Mouse (Mus musculus): ENCODE results near the gene Bysl. TPM values are rescaled to one million over a fixed set of nuclear protein-coding genes. Genes with fewer than 3 reads are reported as not detected.

The Bysl gene
- polyA plus RNA-seq, 1 experiment from 2014 or later: 35.5 TPM

Other genes starting within 250 kb of the Bysl start
- gene Mrps10, start 242.6 kb downstream of the Bysl start, polyA plus RNA-seq (2015; fragmentation: Nextera tagmentation; extraction: Ambion mirVana): 67.0 and 72.1 TPM in 2 replicates
- gene Guca1b, start 226.1 kb downstream of the Bysl start, polyA plus RNA-seq (2015; fragmentation: Nextera tagmentation; extraction: Ambion mirVana): 0.45 and 0.81 TPM in 2 replicates
- gene Guca1a, start 210.9 kb downstream of the Bysl start, polyA plus RNA-seq (2015; fragmentation: Nextera tagmentation; extraction: Ambion mirVana): 0.66 and 0.80 TPM in 2 replicates
- gene AI661453, start 174.9 kb downstream of the Bysl start, polyA plus RNA-seq (2015; fragmentation: Nextera tagmentation; extraction: Ambion mirVana): 0.11 and 0.42 TPM in 2 replicates
- gene 1700001C19Rik, start 174.1 kb downstream of the Bysl start, polyA plus RNA-seq (2015; fragmentation: Nextera tagmentation; extraction: Ambion mirVana): 0.62 and 1.1 TPM in 2 replicates
- 20.0 and 20.5 TPM in 2 replicates for gene Taf8, start 109.2 kb downstream of the Bysl start, polyA plus RNA-seq (2015; fragmentation: Nextera tagmentation; extraction: Ambion mirVana)
- 81.7 and 99.9 TPM in 2 replicates for gene Ccnd3, start 106.4 kb downstream of the Bysl start, polyA plus RNA-seq (2015; fragmentation: Nextera tagmentation; extraction: Ambion mirVana)
- 43.7 and 45.3 TPM in 2 replicates for gene Med20, start 90 bp upstream of the Bysl start, polyA plus RNA-seq (2015; fragmentation: Nextera tagmentation; extraction: Ambion mirVana)
- gene Gm20517, start 97 bp upstream of the Bysl start, polyA plus RNA-seq (2015; fragmentation: Nextera tagmentation; extraction: Ambion mirVana): 1.7 and 1.9 TPM in 2 replicates
- gene Usp49, start 19.2 kb upstream of the Bysl start, polyA plus RNA-seq (2015; fragmentation: Nextera tagmentation; extraction: Ambion mirVana): 5.2 TPM in 2 replicates
- 264 and 286 TPM in 2 replicates for gene Tomm6, start 76.9 kb upstream of the Bysl start, polyA plus RNA-seq (2015; fragmentation: Nextera tagmentation; extraction: Ambion mirVana)
- 55.7 and 58.1 TPM in 2 replicates for gene Frs3, start 77.5 kb upstream of the Bysl start, polyA plus RNA-seq (2015; fragmentation: Nextera tagmentation; extraction: Ambion mirVana)
- gene Gm21981, start 83.0 kb upstream of the Bysl start, polyA plus RNA-seq (2015; fragmentation: Nextera tagmentation; extraction: Ambion mirVana): 1.4 TPM in 2 replicates
- gene Prickle4, start 83.2 kb upstream of the Bysl start, polyA plus RNA-seq (2015; fragmentation: Nextera tagmentation; extraction: Ambion mirVana): 0.72 and 1.6 TPM in 2 replicates
- gene Pgc, start 115.3 kb upstream of the Bysl start, polyA plus RNA-seq (2015; fragmentation: Nextera tagmentation; extraction: Ambion mirVana): 0.11 TPM in 1 of 2 replicates, not detected in the other
- 4.6 and 4.7 TPM in 2 replicates for gene Tfeb, start 125.5 kb upstream of the Bysl start, polyA plus RNA-seq (2015; fragmentation: Nextera tagmentation; extraction: Ambion mirVana)
- gene Mdfi, start 223.2 kb upstream of the Bysl start, polyA plus RNA-seq (2015; fragmentation: Nextera tagmentation; extraction: Ambion mirVana): 2.7 and 3.9 TPM in 2 replicates